Mouse (Mus musculus) testis, adult 2 months (tissue): ENCODE measurements at regions not wholly inside any gene's neighbourhood (a gene's known extent, or its start where the extent isn't known, plus 50 kb on each side); places are given as distances from the start of the nearest gene placed in this dataset.

Experiments used
- CTCF ChIP-seq: fragments of 200-500 bp; IDR thresholded peaks from 2 replicates; pipeline ENCODE4 v1.5.1; 2012; ENCODE audit warnings: low read depth, mild to moderate bottlenecking, inconsistent platforms, low read length, moderate library complexity; ENCODE audit not compliant: control insufficient read depth, insufficient read depth, insufficient replicate concordance
- POLR2A ChIP-seq: fragments of 200-500 bp; IDR thresholded peaks from 2 replicates; pipeline ENCODE4 v1.6.1; 2012; ENCODE audit warnings: low read depth, mild to moderate bottlenecking, inconsistent platforms, low read length, moderate library complexity; ENCODE audit not compliant: control insufficient read depth

DNA sequence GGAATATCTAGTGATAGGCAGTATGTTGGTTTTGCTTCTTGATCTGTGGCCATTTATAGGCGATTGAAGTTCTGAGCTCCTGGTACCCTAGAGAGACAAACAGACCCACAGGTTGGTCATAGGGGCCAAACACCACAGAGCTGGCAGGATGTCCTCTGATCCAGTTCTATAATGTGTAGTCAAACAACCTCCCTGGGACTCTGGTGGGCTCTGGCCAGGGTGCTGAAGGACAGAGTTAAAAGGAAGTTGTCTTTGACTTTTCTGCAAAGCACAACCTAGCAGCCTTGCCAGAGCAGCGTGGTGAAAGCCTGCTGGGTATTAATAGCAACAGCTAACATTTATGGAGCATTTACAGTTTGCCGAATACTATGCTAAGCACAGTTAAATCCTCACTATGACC, 337.1 kb downstream of the Fut8 start:
- TF ChIP-seq CTCF: no peak
- no peak for TF ChIP-seq POLR2A
